Mouse (Mus musculus) gastrocnemius, postnatal 25 days (tissue): ENCODE measurements around the gene P2ry6. TPM values are rescaled to one million over a fixed set of nuclear protein-coding genes. Genes with fewer than 3 reads are reported as not detected.
A peak's percentile ranks its signal among the peaks of the same experiment; 100 is the strongest.

Experiments used
- DNase-seq: peaks from one replicate; pipeline ENCODE4 v3.0.0; 2022
- total RNA-seq, 2 experiments: library from RNA; stranded (reverse); gene quantifications; 1 replicate in 1 of 2; 2 replicates in 1 of 2; pipeline ENCODE4 v1.2.3; 2021

P2ry6 gene
- total RNA-seq, 2 experiments from 2014 or later, result 1.4 to 1.9 TPM

GRCm38 (mm10) chr7:100916526-100916925 lies 57.9 kb downstream of the P2ry6 start:
- no peak for DNase-seq

GRCm38 (mm10) chr7:100915204-100915603 lies 59.2 kb downstream of the P2ry6 start:
- no peak for DNase-seq

GRCm38 (mm10) chr7:100911791-100912190 lies 62.7 kb downstream of the P2ry6 start:
- DNase-seq, result peak; percentile 73

- no peak for DNase-seq
Measured at GRCm38 (mm10) chr7:100911246-100911770, 63.1 kb downstream of the P2ry6 start.

DNA sequence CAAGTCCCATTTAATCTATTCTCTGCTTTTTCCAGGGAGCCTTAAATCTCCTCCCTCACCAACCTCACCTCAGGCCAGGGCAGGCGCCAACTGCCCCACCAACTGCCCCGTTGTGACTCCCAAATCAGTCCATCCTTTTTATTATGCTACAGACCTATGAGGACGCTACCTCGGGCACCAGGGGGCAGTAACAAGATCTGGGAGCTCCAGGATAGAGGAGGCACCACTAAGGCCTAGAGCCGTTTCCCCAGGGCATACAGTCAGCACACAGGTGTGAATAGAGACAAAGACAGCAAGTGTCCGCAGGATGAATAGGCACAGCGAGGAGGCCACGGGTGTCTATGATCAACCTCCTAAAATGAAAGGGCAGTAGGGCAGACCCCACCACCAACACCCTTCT lies 65.9 kb downstream of the P2ry6 start:
- no peak for DNase-seq

DNA sequence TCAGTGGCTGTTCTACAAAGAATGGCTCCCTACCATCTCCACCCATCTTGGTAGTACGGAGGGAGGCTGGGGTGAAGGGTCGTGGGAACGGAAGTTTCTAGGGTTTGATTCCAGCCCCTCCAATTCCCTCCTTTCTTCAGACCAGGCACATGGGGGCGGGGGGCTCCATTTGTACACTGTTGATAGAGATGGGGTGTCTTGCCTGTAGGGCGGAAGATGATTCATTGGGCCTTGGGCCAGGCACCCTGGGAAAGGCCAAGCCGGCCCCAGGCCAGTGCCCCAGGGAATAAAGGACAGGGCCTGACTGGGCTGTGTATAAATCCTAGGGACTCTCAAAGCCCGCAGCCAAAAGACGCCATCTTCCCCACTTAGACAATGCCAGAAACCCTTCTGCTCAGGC lies 66.4 kb downstream of the P2ry6 start:
- DNase-seq, result peak; percentile 63

- DNase-seq, result peak; percentile 72
Measured at GRCm38 (mm10) chr7:100907231-100907630, 67.2 kb downstream of the P2ry6 start.

DNA sequence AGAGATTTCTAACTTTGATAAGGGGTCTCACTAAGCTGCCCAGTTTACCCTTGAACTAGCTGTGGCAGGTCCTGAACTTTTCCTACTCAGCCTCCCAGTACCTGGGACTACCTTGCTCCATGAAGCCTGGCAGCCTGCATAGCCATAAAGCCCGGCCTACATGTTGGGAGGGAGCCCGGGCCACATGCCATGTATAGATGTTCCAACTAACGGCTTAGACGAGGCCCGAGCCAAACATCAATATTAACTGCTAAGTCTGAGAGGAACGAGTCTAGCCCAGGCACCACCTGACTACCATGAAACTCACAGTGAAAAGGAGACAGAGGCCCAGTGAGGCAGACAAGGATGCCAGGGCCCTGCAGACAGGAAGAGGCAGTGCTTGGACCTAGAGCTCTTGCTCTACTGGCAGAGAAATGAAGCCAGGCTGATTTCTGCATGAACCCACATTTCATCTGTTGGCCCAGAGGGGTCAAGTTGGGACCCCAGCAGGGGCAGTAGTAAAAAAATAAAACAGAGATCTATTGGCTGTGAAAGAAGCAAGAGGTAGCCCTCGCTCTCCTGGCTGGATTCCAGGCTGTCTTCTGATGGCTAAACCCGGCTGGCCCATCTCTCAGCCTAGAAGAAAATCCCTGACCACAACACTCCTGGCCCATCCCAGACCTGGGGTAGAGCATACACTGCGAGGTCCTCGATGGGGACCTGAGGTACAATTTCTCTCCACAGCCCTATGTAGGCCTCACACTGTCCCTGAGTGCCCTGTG lies 68.2 kb downstream of the P2ry6 start:
- DNase-seq, result no peak

GRCm38 (mm10) chr7:100905037-100905436 lies 69.4 kb downstream of the P2ry6 start:
- no peak for DNase-seq

GRCm38 (mm10) chr7:100904612-100905011 lies 69.8 kb downstream of the P2ry6 start:
- no peak for DNase-seq

GRCm38 (mm10) chr7:100902451-100903137 lies 71.9 kb downstream of the P2ry6 start:
- DNase-seq, result no peak

DNA sequence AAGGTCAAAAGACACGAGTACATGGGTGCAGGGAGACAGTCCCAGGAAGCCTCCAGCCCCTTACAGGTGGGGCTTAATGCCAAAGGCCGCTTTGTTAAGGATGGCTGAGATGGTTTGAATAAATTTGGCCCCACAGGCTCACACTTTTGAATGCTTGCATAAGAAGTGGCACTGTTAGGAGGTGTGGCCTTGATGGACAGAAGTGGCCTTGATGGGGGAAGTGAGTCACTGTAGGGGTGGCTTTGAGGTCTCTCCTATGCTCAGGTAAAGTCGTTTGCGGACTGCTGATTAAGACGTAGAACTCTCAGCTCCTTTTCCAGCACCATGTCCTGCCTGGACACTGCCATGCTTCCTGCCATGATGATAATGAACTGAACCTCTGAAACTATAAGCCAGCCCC lies 76.6 kb downstream of the P2ry6 start:
- no peak for DNase-seq

GRCm38 (mm10) chr7:100894833-100895226 lies 79.6 kb downstream of the P2ry6 start:
- DNase-seq, result no peak

DNA sequence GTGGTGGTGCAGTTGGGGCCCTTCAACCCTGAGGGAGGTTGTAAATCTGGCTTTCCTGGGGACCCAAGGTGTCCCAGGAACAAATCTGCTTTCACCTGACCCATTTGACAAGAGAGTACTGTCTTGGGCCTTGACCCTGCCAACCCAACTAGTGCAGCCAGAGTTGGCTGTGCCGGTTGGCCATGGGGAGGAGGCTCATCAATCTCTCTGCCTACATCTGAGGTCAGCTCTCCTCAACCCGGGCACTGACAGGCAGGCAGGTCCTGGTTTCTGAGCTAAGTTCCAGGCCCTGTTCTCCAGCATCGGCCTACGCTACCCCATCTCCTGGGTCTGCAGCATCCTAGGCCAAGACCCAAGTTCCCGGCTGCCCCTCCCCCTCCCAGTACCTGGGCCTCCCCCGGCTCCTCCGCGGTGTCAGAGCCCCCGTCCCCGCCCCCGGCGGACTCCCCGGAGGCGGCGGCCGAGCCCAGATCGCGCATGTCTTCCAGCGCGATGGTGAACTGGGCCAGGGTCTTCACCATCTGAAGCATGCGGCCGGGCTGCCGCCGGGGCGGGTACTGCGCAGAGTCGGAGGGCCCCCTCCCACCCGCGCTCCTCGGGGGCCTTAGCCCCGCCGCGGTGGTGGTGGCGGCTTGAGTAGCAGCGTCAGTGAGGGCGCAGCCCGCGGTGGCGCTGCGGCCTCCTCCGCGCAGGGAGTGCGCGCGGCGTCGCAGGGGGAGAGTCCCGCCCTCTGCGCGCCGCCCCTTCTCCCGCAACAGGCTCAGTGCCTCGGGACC lies 80.2 kb downstream of the P2ry6 start:
- DNase-seq, result no peak

DNA sequence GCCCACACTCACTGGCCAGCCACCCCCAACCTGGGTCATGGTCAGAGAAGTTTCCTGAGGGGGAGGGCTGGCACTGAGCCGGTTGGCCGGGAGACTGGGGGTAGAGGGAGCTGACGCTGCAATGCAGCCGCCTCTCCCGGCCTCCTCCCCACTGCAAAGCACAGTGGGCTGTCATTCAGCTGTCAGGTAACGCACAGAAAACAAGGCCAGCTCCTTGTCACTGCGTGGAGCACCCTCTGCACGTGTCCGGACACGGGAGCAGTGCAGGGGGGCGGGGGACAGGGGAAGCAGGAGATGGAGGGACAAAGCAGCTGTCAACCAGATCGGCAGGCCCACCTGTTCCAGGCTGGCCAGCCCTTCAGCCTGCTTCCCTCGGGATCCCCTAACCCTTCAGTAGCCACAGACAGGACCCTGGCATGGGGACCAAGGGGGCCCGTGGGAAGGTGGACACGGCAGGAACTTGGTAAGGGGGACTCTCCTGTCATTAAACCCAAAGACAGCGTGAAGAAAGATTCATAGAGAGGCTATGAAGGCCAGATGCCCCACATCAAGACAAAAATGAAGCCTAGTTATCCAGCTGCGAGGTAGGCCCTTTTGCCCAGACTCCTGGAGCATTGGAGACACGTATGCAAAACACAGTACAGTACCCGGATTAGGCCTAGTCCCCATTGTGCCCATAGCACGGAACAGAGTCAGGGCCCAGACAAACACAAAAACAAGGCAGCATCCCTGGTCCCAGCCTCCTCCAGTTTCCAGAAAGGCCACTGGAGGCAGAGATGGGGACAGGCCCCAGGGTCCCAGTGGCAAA lies 81.0 kb downstream of the P2ry6 start:
- no peak for DNase-seq

Other genes with a start within 250 kb of the P2ry6 start
- 10 to 100 TPM; 11.3 to 13.4 TPM for gene Relt, start 111.2 kb downstream of the P2ry6 start, total RNA-seq
- gene Arhgef17, start 42.5 kb downstream of the P2ry6 start, total RNA-seq, result 10 to 100 TPM; 16.4 to 20.8 TPM
- 10 to 100 TPM; 34.3 to 43.7 TPM for gene P2ry2, start 38.2 kb upstream of the P2ry6 start, total RNA-seq
- gene Fchsd2, start 118.2 kb upstream of the P2ry6 start, total RNA-seq, result 1 to 10 TPM; 6.7 to 7.4 TPM